Mouse (Mus musculus): ENCODE results near the gene Tmem192. TPM values are rescaled to one million over a fixed set of nuclear protein-coding genes. Genes with fewer than 3 reads are reported as not detected.

Gene Tmem192
- polyA plus RNA-seq, 2 experiments = 14.2 to 30.8 TPM

- Histone ChIP-seq H3K27ac (replicated peaks; ENCODE audit: low read depth, low read length) (no peak overlapping the region), H3K9me3 (ENCODE audit: control insufficient read depth, low read length) (no peaks in the 10 kb centered on the region), H3K4me1 (ENCODE audit: control insufficient read depth, insufficient read depth, low read length) (no peaks in the 10 kb centered on the region), H3K27me3 (ENCODE audit: control insufficient read depth, insufficient read depth, low read length) (no peaks in the 10 kb centered on the region), H3K9ac (ENCODE audit: low read depth, low read length, severe bottlenecking) (no peak overlapping the region), H3K4me2 (replicated peaks; ENCODE audit: low read depth, low read length, severe bottlenecking) (no peak overlapping the region), H3K36me3 (ENCODE audit: control insufficient read depth, insufficient read depth, low read length) (no peaks in the 10 kb centered on the region), H3K4me3 (replicated peaks; ENCODE audit: low read length) (no peak overlapping the region)
- ATAC-seq (ENCODE audit: low FRiP score, low read depth) (no peak), DNase-seq (ENCODE audit: low spot score) (no peak)
- 87% methylated on average over 6 of the region's 6 CpGs for WGBS
- TF ChIP-seq POLR2A (IDR thresholded peaks at IDR 0.05; ENCODE audit: borderline replicate concordance, extremely low read depth, insufficient read depth, insufficient read length) = no peak
Measured at GRCm38 (mm10) chr8:64928938-64929337, 18.0 kb upstream of the Tmem192 start.

GRCm38 (mm10) chr8:64934997-64935396, 12.0 kb upstream of the Tmem192 start:
- Histone ChIP-seq H3K27ac (replicated peaks; ENCODE audit: low read depth, low read length) (no peak overlapping the region), H3K27me3 (ENCODE audit: control insufficient read depth, insufficient read depth, low read length) (no peaks in the 10 kb centered on the region), H3K9me3 (ENCODE audit: control insufficient read depth, low read length) (no peaks in the 10 kb centered on the region), H3K36me3 (ENCODE audit: control insufficient read depth, insufficient read depth, low read length) (no peaks in the 10 kb centered on the region), H3K4me1 (ENCODE audit: control insufficient read depth, insufficient read depth, low read length) (no peaks in the 10 kb centered on the region), H3K9ac (ENCODE audit: low read depth, low read length, severe bottlenecking) (no peak overlapping the region), H3K4me3 (replicated peaks; ENCODE audit: low read length) (no peak overlapping the region), H3K4me2 (replicated peaks; ENCODE audit: low read depth, low read length, severe bottlenecking) (no peak overlapping the region)
- 70% methylated on average over 3 of the region's 3 CpGs for WGBS
- TF ChIP-seq POLR2A (IDR thresholded peaks at IDR 0.05; ENCODE audit: borderline replicate concordance, extremely low read depth, insufficient read depth, insufficient read length) = no peak
- DNase-seq (ENCODE audit: low spot score) = no peak
- no peak for ATAC-seq (ENCODE audit: low FRiP score, low read depth)

GRCm38 (mm10) chr8:64941019-64941418, 6.0 kb upstream of the Tmem192 start:
- 78% methylated on average over 8 of the region's 8 CpGs for WGBS
- no peak for TF ChIP-seq POLR2A (IDR thresholded peaks at IDR 0.05; ENCODE audit: borderline replicate concordance, extremely low read depth, insufficient read depth, insufficient read length)

DNA sequence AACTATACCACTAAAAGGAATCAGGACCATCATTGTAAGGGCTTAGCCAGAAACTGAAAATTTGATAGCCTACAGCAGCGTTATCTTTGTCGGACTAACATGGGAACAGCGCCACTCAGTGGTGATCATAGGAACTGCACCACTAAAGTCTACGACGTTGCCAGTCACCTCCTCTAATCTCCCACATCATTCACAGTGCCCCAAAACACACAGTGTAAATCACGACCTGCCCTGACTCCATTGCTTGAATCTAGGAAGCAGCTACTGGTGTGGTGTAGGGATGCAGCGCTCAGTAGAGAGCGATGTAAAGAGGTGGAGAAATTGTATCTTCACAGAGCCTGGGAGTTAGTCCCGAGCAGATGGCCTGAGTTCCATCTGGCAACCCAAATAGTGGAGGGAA, 5.5 kb upstream of the Tmem192 start:
- Histone ChIP-seq H3K27me3 (ENCODE audit: control insufficient read depth, insufficient read depth, low read length) (peaks cover 4% of the 10 kb centered on the region; the same call in 1 of the 2 replicates), H3K9ac (ENCODE audit: low read depth, low read length, severe bottlenecking) (no peak overlapping the region), H3K4me1 (ENCODE audit: control insufficient read depth, insufficient read depth, low read length) (no peaks in the 10 kb centered on the region), H3K4me3 (replicated peaks; ENCODE audit: low read length) (no peak overlapping the region), H3K27ac (replicated peaks; ENCODE audit: low read depth, low read length) (no peak overlapping the region), H3K9me3 (ENCODE audit: control insufficient read depth, low read length) (no peaks in the 10 kb centered on the region), H3K4me2 (replicated peaks; ENCODE audit: low read depth, low read length, severe bottlenecking) (no peak overlapping the region), H3K36me3 (ENCODE audit: control insufficient read depth, insufficient read depth, low read length) (no peaks in the 10 kb centered on the region)
- WGBS = 10% methylated on average over 9 of the region's 9 CpGs
- TF ChIP-seq POLR2A (IDR thresholded peaks at IDR 0.05; ENCODE audit: borderline replicate concordance, extremely low read depth, insufficient read depth, insufficient read length) = no peak
- peak; percentile 77; the same call in 1 of the 2 replicates for ATAC-seq (ENCODE audit: low FRiP score, low read depth)
- peak; percentile 86 for DNase-seq (ENCODE audit: low spot score)

More at GRCm38 (mm10) chr8:64941019-64941418, 6.0 kb upstream of the Tmem192 start:
- DNase-seq (ENCODE audit: low spot score) (no peak), ATAC-seq (ENCODE audit: low FRiP score, low read depth) (no peak)
- Histone ChIP-seq H3K36me3 (ENCODE audit: control insufficient read depth, insufficient read depth, low read length) (no peaks in the 10 kb centered on the region), H3K27me3 (ENCODE audit: control insufficient read depth, insufficient read depth, low read length) (peaks cover 4% of the 10 kb centered on the region; the same call in 1 of the 2 replicates), H3K9ac (ENCODE audit: low read depth, low read length, severe bottlenecking) (no peak overlapping the region), H3K4me3 (replicated peaks; ENCODE audit: low read length) (no peak overlapping the region), H3K4me2 (replicated peaks; ENCODE audit: low read depth, low read length, severe bottlenecking) (no peak overlapping the region), H3K9me3 (ENCODE audit: control insufficient read depth, low read length) (no peaks in the 10 kb centered on the region), H3K4me1 (ENCODE audit: control insufficient read depth, insufficient read depth, low read length) (no peaks in the 10 kb centered on the region), H3K27ac (replicated peaks; ENCODE audit: low read depth, low read length) (no peak overlapping the region)

- Histone ChIP-seq H3K4me1 (ENCODE audit: control insufficient read depth, insufficient read depth, low read length) (no peaks in the 10 kb centered on the region), H3K36me3 (ENCODE audit: control insufficient read depth, insufficient read depth, low read length) (no peaks in the 10 kb centered on the region), H3K27ac (replicated peaks; ENCODE audit: low read depth, low read length) (no peak overlapping the region), H3K9me3 (ENCODE audit: control insufficient read depth, low read length) (no peaks in the 10 kb centered on the region), H3K27me3 (ENCODE audit: control insufficient read depth, insufficient read depth, low read length) (peaks cover 4% of the 10 kb centered on the region; the same call in 1 of the 2 replicates), H3K9ac (ENCODE audit: low read depth, low read length, severe bottlenecking) (no peak overlapping the region), H3K4me3 (replicated peaks; ENCODE audit: low read length) (no peak overlapping the region), H3K4me2 (replicated peaks; ENCODE audit: low read depth, low read length, severe bottlenecking) (no peak overlapping the region)
- 20% methylated on average over 5 of the region's 5 CpGs for WGBS
- ATAC-seq (ENCODE audit: low FRiP score, low read depth) (no peak), DNase-seq (ENCODE audit: low spot score) (no peak)
- TF ChIP-seq POLR2A (IDR thresholded peaks at IDR 0.05; ENCODE audit: borderline replicate concordance, extremely low read depth, insufficient read depth, insufficient read length) = no peak
Measured at GRCm38 (mm10) chr8:64942946-64943345, 4.0 kb upstream of the Tmem192 start.

- H3K4me2 ChIP-seq (replicated peaks; ENCODE audit: low read depth, low read length, severe bottlenecking) = no peak overlapping the region
- H3K9me3 ChIP-seq (ENCODE audit: control insufficient read depth, low read length) = no peaks in the 10 kb centered on the region
- no peaks in the 10 kb centered on the region for H3K4me1 ChIP-seq (ENCODE audit: control insufficient read depth, insufficient read depth, low read length)
- no peak overlapping the region for H3K4me3 ChIP-seq (replicated peaks; ENCODE audit: low read length)
- no peak for TF ChIP-seq POLR2A (IDR thresholded peaks at IDR 0.05; ENCODE audit: borderline replicate concordance, extremely low read depth, insufficient read depth, insufficient read length)
- H3K27me3 ChIP-seq (ENCODE audit: control insufficient read depth, insufficient read depth, low read length) = peaks cover 4% of the 10 kb centered on the region; the same call in 1 of the 2 replicates
- no peaks in the 10 kb centered on the region for H3K36me3 ChIP-seq (ENCODE audit: control insufficient read depth, insufficient read depth, low read length)
- ATAC-seq (ENCODE audit: low FRiP score, low read depth) (no peak), DNase-seq (ENCODE audit: low spot score) (no peak)
- H3K9ac ChIP-seq (ENCODE audit: low read depth, low read length, severe bottlenecking) = no peak overlapping the region
- WGBS = 29% methylated on average over 5 of the region's 5 CpGs
- no peak overlapping the region for H3K27ac ChIP-seq (replicated peaks; ENCODE audit: low read depth, low read length)
Measured at GRCm38 (mm10) chr8:64944831-64945230, 2.2 kb upstream of the Tmem192 start.

All from limb, embryonic 14.5 days (tissue).